15 mouse cellular contexts compared by ENCODE assay signal in the genomic region with DNA sequence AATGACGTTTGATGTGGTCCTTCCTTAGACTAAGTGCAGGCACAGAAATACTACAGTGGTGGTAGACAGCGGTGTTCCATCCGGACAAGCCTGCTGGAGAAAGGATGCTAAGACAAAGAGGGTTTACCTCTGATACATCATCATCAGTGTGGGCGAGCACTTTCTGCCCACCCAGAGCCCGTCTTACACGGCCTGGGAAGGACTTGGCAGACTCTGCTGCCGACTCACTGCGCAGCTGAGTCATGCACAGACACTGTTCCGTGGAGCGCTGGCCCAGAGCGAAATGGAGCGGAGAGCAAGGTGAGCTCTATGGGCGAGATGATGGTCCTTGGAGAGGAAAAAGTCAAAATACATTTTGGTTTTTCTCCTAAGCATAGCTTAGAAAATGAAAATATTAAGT. TPM values are rescaled to one million over a fixed set of nuclear protein-coding genes. Genes with fewer than 3 reads are reported as not detected.
DNase-seq lines count a peak whose midpoint lies in the region; ATAC-seq and TF ChIP-seq lines count a peak whose summit lies in the region.
"Had no signal": no experiment of that assay in that cellular context is flagged by ENCODE, and none has a peak within 500 bp of the region (broad histone marks: within the 10 kb centered on the region; RNA-seq: fewer than 3 reads in every experiment).

No protein-coding gene starts in this region.

- peaks cover 7% of the 10 kb centered on the region; the same call in 1 of the 2 replicates for H3K4me1 ChIP-seq in heart, embryonic 11.5 days (ENCODE audit: control insufficient read depth, insufficient read depth, low read length)
- H3K4me1 ChIP-seq in cortical plate, adult 2 months (ENCODE audit: control insufficient read depth, insufficient read depth, low read length) = peaks cover 2% of the 10 kb centered on the region; the same call in 1 of the 2 replicates
- H3K4me1 ChIP-seq in stomach, embryonic 16.5 days (ENCODE audit: control insufficient read depth, insufficient read depth, low read length) = peaks cover 12% of the 10 kb centered on the region; the same call in 1 of the 2 replicates
- no peaks in the 10 kb centered on the region for H3K4me1 ChIP-seq in liver, postnatal 0 days (ENCODE audit: insufficient read depth)
- H3K4me1 ChIP-seq: limb, embryonic 12.5 days had no signal

- WGBS in heart, embryonic 11.5 days (ENCODE audit: insufficient replicate concordance) = 87% methylated on average over 13 of the region's 13 CpGs
- 75% methylated on average over 13 of the region's 13 CpGs for WGBS in stomach, embryonic 16.5 days
- WGBS in liver, postnatal 0 days (ENCODE audit: insufficient replicate concordance) = 90% methylated on average over 13 of the region's 13 CpGs

- TF ChIP-seq EP300 in liver, postnatal 0 days (IDR thresholded peaks at IDR 0.05; ENCODE audit: low read depth) = no peak

- H3K4me2 ChIP-seq in heart, embryonic 11.5 days = 0 out of 2 replicates have a peak overlapping the region, but pooled peaks have one; percentile 14
- H3K4me2 ChIP-seq in stomach, embryonic 16.5 days (ENCODE audit: low read depth, low read length) = no peak overlapping the region
- no peak overlapping the region for H3K4me2 ChIP-seq in liver, postnatal 0 days (ENCODE audit: low read depth, low read length)
- H3K4me2 ChIP-seq: hindbrain, embryonic 14.5 days; limb, embryonic 12.5 days had no signal

- H3K27me3 ChIP-seq in heart, embryonic 11.5 days (ENCODE audit: control insufficient read depth, insufficient read depth, low read length) = no peaks in the 10 kb centered on the region
- H3K27me3 ChIP-seq in stomach, embryonic 16.5 days (ENCODE audit: control insufficient read depth, insufficient read depth, low read length) = no peaks in the 10 kb centered on the region
- no peaks in the 10 kb centered on the region for H3K27me3 ChIP-seq in liver, postnatal 0 days (ENCODE audit: insufficient read depth, low read length)
- H3K27me3 ChIP-seq: limb, embryonic 12.5 days had no signal

- H3K36me3 ChIP-seq in heart, embryonic 11.5 days (ENCODE audit: control insufficient read depth, insufficient read depth, low read length) = no peaks in the 10 kb centered on the region
- no peaks in the 10 kb centered on the region for H3K36me3 ChIP-seq in stomach, embryonic 16.5 days (ENCODE audit: control insufficient read depth, insufficient read depth, low read length)
- peaks cover 15% of the 10 kb centered on the region for H3K36me3 ChIP-seq in liver, postnatal 0 days (replicated peaks; ENCODE audit: insufficient read depth, low read length)

- H3K9ac ChIP-seq in heart, embryonic 11.5 days (ENCODE audit: low read depth, low read length) = no peak overlapping the region
- no peak overlapping the region for H3K9ac ChIP-seq in stomach, embryonic 16.5 days (ENCODE audit: low read length)
- no peak overlapping the region for H3K9ac ChIP-seq in liver, postnatal 0 days (replicated peaks)
- H3K9ac ChIP-seq: hindbrain, embryonic 14.5 days; limb, embryonic 12.5 days had no signal

- TF ChIP-seq POLR2A in cortical plate, adult 2 months (IDR thresholded peaks at IDR 0.05; ENCODE audit: extremely low read depth, insufficient read depth, low read length) = no peak

- intact Hi-C loops in heart, postnatal 14 days (cut with DNase I) = no loop called here

- no peak overlapping the region for H3K4me3 ChIP-seq in heart, embryonic 11.5 days (ENCODE audit: low read depth, low read length)
- H3K4me3 ChIP-seq in cortical plate, adult 2 months (ENCODE audit: insufficient read depth, low read length) = peak overlapping the region; percentile 1; the same call in 1 of the 2 replicates
- no peak overlapping the region for H3K4me3 ChIP-seq in stomach, embryonic 16.5 days (replicated peaks; ENCODE audit: low read length)
- H3K4me3 ChIP-seq in liver, postnatal 0 days (ENCODE audit: low read depth, low read length) = no peak overlapping the region
- H3K4me3 ChIP-seq: erythroblast, embryonic 14.5 days; limb, embryonic 12.5 days had no signal

- H3K27ac ChIP-seq in heart, embryonic 11.5 days (ENCODE audit: low read depth, low read length) = no peak overlapping the region; the same call in 1 of the 2 replicates
- no peak overlapping the region for H3K27ac ChIP-seq in cortical plate, adult 2 months (ENCODE audit: insufficient read depth, low read length)
- peak overlapping the region; percentile 29; the same call in 1 of the 2 replicates for H3K27ac ChIP-seq in stomach, embryonic 16.5 days (ENCODE audit: low read length)
- no peak overlapping the region for H3K27ac ChIP-seq in liver, postnatal 0 days (ENCODE audit: low read depth)
- H3K27ac ChIP-seq: hindbrain, embryonic 14.5 days; limb, embryonic 12.5 days had no signal

- no peak for DNase-seq in heart, postnatal 14 days
- peak; percentile 40 for DNase-seq in layer of hippocampus, adult 9-11 months
- DNase-seq in layer of hippocampus, postnatal 14 days (ENCODE audit: low spot score in 2 of 2) = no peak
- no peak for DNase-seq in liver, postnatal 0 days
- no peak for DNase-seq in kidney, adult 11 months
- DNase-seq: kidney, adult 9 months; lung, adult 18-20 months; thymus, adult 18-20 months had no signal

- H3K9me3 ChIP-seq in heart, embryonic 11.5 days (replicated peaks; ENCODE audit: control insufficient read depth, low read length) = no peaks in the 10 kb centered on the region
- no peaks in the 10 kb centered on the region for H3K9me3 ChIP-seq in stomach, embryonic 16.5 days (replicated peaks; ENCODE audit: control insufficient read depth, low read length)
- H3K9me3 ChIP-seq in liver, postnatal 0 days (ENCODE audit: low read length) = no peaks in the 10 kb centered on the region
- H3K9me3 ChIP-seq: G1E; limb, embryonic 12.5 days had no signal

- no peak for TF ChIP-seq CTCF in cortical plate, adult 2 months (IDR thresholded peaks at IDR 0.05; ENCODE audit: extremely low read depth, insufficient read depth, low read length)
- no peak for TF ChIP-seq CTCF in liver, postnatal 0 days (IDR thresholded peaks at IDR 0.05; ENCODE audit: low read depth)

- no peak for ATAC-seq in heart, embryonic 11.5 days (replicated peaks; ENCODE audit: insufficient number of reproducible peaks, low FRiP score, low TSS enrichment)
- ATAC-seq in stomach, embryonic 16.5 days (ENCODE audit: insufficient read depth, low FRiP score) = no peak
- no peak for ATAC-seq in liver, postnatal 0 days

RNA-seq across cellular contexts. Expression of a gene that starts 31.9 kb away (rescaled TPM):
- polyA plus RNA-seq in heart, embryonic 11.5 days (2014; fragmentation: Nextera tagmentation; extraction: Ambion mirVana) = 17.9 and 18.9 TPM in 2 replicates
- 10 to 100 TPM in 1 of 2 experiments, 1 to 10 TPM in 1; 8.3 to 10.4 TPM for total RNA-seq in heart, postnatal 14 days (2021)
- total RNA-seq in layer of hippocampus, postnatal 14 days (2021) = 1 to 10 TPM; 6.0 to 9.1 TPM
- polyA plus RNA-seq in cortical plate, adult 2 months (2012; rRNA removed) = 7.1 and 7.2 TPM in 2 replicates
- 15.2 and 18.5 TPM in 2 replicates for polyA plus RNA-seq in stomach, embryonic 16.5 days (2015; fragmentation: Nextera tagmentation; extraction: Ambion mirVana)
- 13.9 and 16.0 TPM in 2 replicates for polyA plus RNA-seq in liver, postnatal 0 days (2015; fragmentation: Nextera tagmentation; extraction: Ambion mirVana)

RNA-seq across cellular contexts. Expression of a gene that starts 55.9 kb away (rescaled TPM):
- polyA plus RNA-seq in heart, embryonic 11.5 days (2014; fragmentation: Nextera tagmentation; extraction: Ambion mirVana) = 42.7 and 45.2 TPM in 2 replicates
- 10 to 100 TPM in 1 of 2 experiments, 1 to 10 TPM in 1; 8.4 to 10.5 TPM for total RNA-seq in heart, postnatal 14 days (2021)
- total RNA-seq in layer of hippocampus, postnatal 14 days (2021) = 10 to 100 TPM; 31.5 to 32.0 TPM
- 13.8 and 17.5 TPM in 2 replicates for polyA plus RNA-seq in cortical plate, adult 2 months (2012; rRNA removed)
- 37.6 and 38.6 TPM in 2 replicates for polyA plus RNA-seq in stomach, embryonic 16.5 days (2015; fragmentation: Nextera tagmentation; extraction: Ambion mirVana)
- 23.9 and 25.5 TPM in 2 replicates for polyA plus RNA-seq in liver, postnatal 0 days (2015; fragmentation: Nextera tagmentation; extraction: Ambion mirVana)
